Mouse (Mus musculus): ENCODE results near the gene Rbbp6. TPM values are rescaled to one million over a fixed set of nuclear protein-coding genes. Genes with fewer than 3 reads are reported as not detected.

The Rbbp6 gene
- polyA plus RNA-seq, 2 experiments = 34.4 to 66.1 TPM

DNA sequence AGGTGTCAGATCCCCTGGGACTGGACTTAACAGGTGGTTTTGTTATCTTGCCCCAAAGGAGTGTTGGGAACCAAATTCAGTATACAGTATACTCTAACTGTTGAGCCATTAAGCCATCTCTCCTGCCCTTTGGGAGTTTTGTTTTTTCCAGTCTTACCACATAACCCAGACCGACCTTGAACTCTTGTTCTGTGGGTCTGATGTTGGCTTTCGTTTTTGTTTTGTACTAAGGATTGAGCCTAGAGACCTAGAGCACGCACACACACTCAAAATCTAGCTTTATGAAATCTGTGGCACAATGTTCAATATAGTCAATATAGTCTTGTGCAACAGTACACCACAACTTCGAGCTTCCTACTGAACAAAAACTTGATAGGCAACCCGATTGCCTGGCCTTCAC is 39.0 kb downstream of the Rbbp6 start:
- Histone ChIP-seq H3K4me1 (ENCODE audit: control insufficient read depth, insufficient read depth, low read length) (no peaks in the 10 kb centered on the region), H3K4me3 (replicated peaks; ENCODE audit: low read length) (no peak overlapping the region), H3K9ac (ENCODE audit: low read depth, low read length, severe bottlenecking) (no peak overlapping the region), H3K4me2 (replicated peaks; ENCODE audit: low read depth, low read length, severe bottlenecking) (no peak overlapping the region), H3K27me3 (ENCODE audit: control insufficient read depth, insufficient read depth, low read length) (no peaks in the 10 kb centered on the region), H3K9me3 (ENCODE audit: control insufficient read depth, low read length) (no peaks in the 10 kb centered on the region), H3K36me3 (ENCODE audit: control insufficient read depth, insufficient read depth, low read length) (peaks cover 57% of the 10 kb centered on the region), H3K27ac (replicated peaks; ENCODE audit: low read depth, low read length) (no peak overlapping the region)
- TF ChIP-seq POLR2A (IDR thresholded peaks at IDR 0.05; ENCODE audit: borderline replicate concordance, extremely low read depth, insufficient read depth, insufficient read length) = no peak
- DNase-seq (ENCODE audit: low spot score) (no peak), ATAC-seq (ENCODE audit: low FRiP score, low read depth) (no peak)
- WGBS = 95% methylated on average over 5 of the region's 5 CpGs

DNA sequence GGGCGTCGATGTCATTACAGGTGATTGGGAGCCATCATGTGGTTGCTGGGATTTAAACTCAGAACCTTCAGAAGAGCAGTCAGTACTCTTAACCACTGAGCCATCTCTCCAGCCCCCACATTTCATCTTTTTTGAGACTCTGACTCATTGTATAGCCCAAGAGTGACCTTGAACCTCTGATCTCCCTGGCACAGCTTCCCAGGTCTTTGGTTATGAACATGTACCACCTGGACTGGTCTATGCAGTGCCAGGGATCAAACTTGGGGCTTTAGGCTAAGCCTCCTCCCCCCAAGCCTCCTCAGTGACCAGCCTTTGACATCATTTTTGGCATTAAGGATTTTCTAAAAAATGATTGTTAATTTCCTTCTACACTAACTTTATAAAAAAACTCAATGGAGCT is 40.8 kb downstream of the Rbbp6 start:
- H3K4me1 ChIP-seq (ENCODE audit: control insufficient read depth, insufficient read depth, low read length) = no peaks in the 10 kb centered on the region
- H3K4me2 ChIP-seq (replicated peaks; ENCODE audit: low read depth, low read length, severe bottlenecking) = no peak overlapping the region
- DNase-seq (ENCODE audit: low spot score) = no peak
- no peak overlapping the region for H3K9ac ChIP-seq (ENCODE audit: low read depth, low read length, severe bottlenecking)
- no peak overlapping the region for H3K4me3 ChIP-seq (replicated peaks; ENCODE audit: low read length)
- H3K9me3 ChIP-seq (ENCODE audit: control insufficient read depth, low read length) = no peaks in the 10 kb centered on the region
- no peak overlapping the region for H3K27ac ChIP-seq (replicated peaks; ENCODE audit: low read depth, low read length)
- no peak for ATAC-seq (ENCODE audit: low FRiP score, low read depth)
- H3K36me3 ChIP-seq (ENCODE audit: control insufficient read depth, insufficient read depth, low read length) = peaks cover 41% of the 10 kb centered on the region
- WGBS = 72% methylated on average over 2 of the region's 2 CpGs
- TF ChIP-seq POLR2A (IDR thresholded peaks at IDR 0.05; ENCODE audit: borderline replicate concordance, extremely low read depth, insufficient read depth, insufficient read length) = no peak
- H3K27me3 ChIP-seq (ENCODE audit: control insufficient read depth, insufficient read depth, low read length) = no peaks in the 10 kb centered on the region

DNA sequence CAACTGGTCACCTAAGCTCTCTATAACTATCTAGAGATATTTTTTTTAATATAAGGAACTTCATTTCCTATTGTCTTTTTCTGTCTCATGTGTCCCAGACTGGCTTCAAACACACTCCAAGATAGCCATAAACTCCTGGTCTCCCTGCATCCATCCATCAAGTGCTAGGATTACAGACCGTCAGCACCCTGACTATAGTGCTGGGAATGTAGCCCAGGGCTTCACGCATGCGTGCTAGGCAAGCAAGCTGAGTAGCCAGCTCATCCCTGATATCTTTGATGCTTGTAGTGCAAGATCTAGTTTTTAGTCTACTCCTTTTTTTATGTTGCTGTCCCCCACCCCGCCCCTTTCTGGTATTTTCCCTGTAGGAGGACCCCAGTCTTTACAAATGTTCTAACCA is 42.3 kb downstream of the Rbbp6 start:
- DNase-seq (ENCODE audit: low spot score) (no peak), ATAC-seq (ENCODE audit: low FRiP score, low read depth) (no peak)
- H3K9ac ChIP-seq (ENCODE audit: low read depth, low read length, severe bottlenecking) = no peak overlapping the region
- no peaks in the 10 kb centered on the region for H3K9me3 ChIP-seq (ENCODE audit: control insufficient read depth, low read length)
- WGBS = 77% methylated on average over 4 of the region's 4 CpGs
- H3K36me3 ChIP-seq (ENCODE audit: control insufficient read depth, insufficient read depth, low read length) = peaks cover 27% of the 10 kb centered on the region
- H3K27me3 ChIP-seq (ENCODE audit: control insufficient read depth, insufficient read depth, low read length) = no peaks in the 10 kb centered on the region
- TF ChIP-seq POLR2A (IDR thresholded peaks at IDR 0.05; ENCODE audit: borderline replicate concordance, extremely low read depth, insufficient read depth, insufficient read length) = no peak
- no peak overlapping the region for H3K27ac ChIP-seq (replicated peaks; ENCODE audit: low read depth, low read length)
- no peaks in the 10 kb centered on the region for H3K4me1 ChIP-seq (ENCODE audit: control insufficient read depth, insufficient read depth, low read length)
- H3K4me3 ChIP-seq (replicated peaks; ENCODE audit: low read length) = no peak overlapping the region
- H3K4me2 ChIP-seq (replicated peaks; ENCODE audit: low read depth, low read length, severe bottlenecking) = no peak overlapping the region

DNA sequence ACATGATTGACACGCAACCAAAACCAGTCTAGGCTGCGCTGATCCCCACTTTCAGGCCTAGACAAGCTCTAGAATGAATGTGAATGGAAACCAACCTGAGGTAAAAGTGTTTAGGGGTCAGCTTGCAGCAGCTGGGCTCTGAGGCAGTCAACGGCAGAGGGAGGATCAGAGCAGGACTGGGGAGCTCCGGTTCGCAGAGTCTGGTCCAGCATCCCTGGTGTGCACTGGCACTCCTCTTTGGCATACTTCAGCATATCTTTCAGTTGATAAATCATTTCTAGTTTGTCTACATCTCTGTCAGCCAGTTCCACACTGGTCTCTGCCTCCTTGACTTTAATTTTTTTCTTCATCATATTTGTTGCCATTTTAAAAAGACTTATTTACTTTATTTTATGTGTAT is 48.0 kb downstream of the Rbbp6 start:
- Histone ChIP-seq H3K27me3 (ENCODE audit: control insufficient read depth, insufficient read depth, low read length) (no peaks in the 10 kb centered on the region), H3K27ac (replicated peaks; ENCODE audit: low read depth, low read length) (no peak overlapping the region), H3K9me3 (ENCODE audit: control insufficient read depth, low read length) (no peaks in the 10 kb centered on the region), H3K36me3 (ENCODE audit: control insufficient read depth, insufficient read depth, low read length) (no peaks in the 10 kb centered on the region), H3K4me1 (ENCODE audit: control insufficient read depth, insufficient read depth, low read length) (no peaks in the 10 kb centered on the region), H3K4me2 (replicated peaks; ENCODE audit: low read depth, low read length, severe bottlenecking) (no peak overlapping the region), H3K9ac (ENCODE audit: low read depth, low read length, severe bottlenecking) (no peak overlapping the region), H3K4me3 (replicated peaks; ENCODE audit: low read length) (no peak overlapping the region)
- 70% methylated on average over 5 of the region's 5 CpGs for WGBS
- DNase-seq (ENCODE audit: low spot score) (no peak), ATAC-seq (ENCODE audit: low FRiP score, low read depth) (no peak)
- TF ChIP-seq POLR2A (IDR thresholded peaks at IDR 0.05; ENCODE audit: borderline replicate concordance, extremely low read depth, insufficient read depth, insufficient read length) = no peak

DNA sequence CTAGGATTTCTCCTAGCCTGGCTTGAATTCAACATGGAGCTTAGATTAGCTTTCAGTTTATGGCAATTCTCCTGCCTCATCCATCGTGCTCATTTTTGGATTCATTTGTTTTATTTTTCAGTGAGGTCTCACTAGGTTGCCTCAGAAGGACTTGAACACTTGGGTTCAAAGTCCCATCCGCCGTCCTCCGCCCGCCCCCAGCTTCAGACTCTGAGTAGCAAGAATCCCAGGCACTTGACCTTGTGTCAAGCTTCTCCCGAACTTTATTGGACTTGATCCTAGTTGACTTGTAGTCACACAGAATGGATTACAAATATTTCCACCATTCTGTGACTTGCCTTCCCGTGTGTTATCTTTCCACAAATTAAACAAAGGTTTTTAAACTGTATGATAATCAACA is 49.2 kb downstream of the Rbbp6 start:
- no peak overlapping the region for H3K9ac ChIP-seq (ENCODE audit: low read depth, low read length, severe bottlenecking)
- no peak overlapping the region for H3K27ac ChIP-seq (replicated peaks; ENCODE audit: low read depth, low read length)
- 80% methylated on average over 7 of the region's 7 CpGs for WGBS
- no peaks in the 10 kb centered on the region for H3K9me3 ChIP-seq (ENCODE audit: control insufficient read depth, low read length)
- DNase-seq (ENCODE audit: low spot score) (no peak), ATAC-seq (ENCODE audit: low FRiP score, low read depth) (no peak)
- no peak overlapping the region for H3K4me3 ChIP-seq (replicated peaks; ENCODE audit: low read length)
- no peak overlapping the region for H3K4me2 ChIP-seq (replicated peaks; ENCODE audit: low read depth, low read length, severe bottlenecking)
- H3K36me3 ChIP-seq (ENCODE audit: control insufficient read depth, insufficient read depth, low read length) = no peaks in the 10 kb centered on the region
- no peaks in the 10 kb centered on the region for H3K27me3 ChIP-seq (ENCODE audit: control insufficient read depth, insufficient read depth, low read length)
- no peak for TF ChIP-seq POLR2A (IDR thresholded peaks at IDR 0.05; ENCODE audit: borderline replicate concordance, extremely low read depth, insufficient read depth, insufficient read length)
- no peaks in the 10 kb centered on the region for H3K4me1 ChIP-seq (ENCODE audit: control insufficient read depth, insufficient read depth, low read length)

DNA sequence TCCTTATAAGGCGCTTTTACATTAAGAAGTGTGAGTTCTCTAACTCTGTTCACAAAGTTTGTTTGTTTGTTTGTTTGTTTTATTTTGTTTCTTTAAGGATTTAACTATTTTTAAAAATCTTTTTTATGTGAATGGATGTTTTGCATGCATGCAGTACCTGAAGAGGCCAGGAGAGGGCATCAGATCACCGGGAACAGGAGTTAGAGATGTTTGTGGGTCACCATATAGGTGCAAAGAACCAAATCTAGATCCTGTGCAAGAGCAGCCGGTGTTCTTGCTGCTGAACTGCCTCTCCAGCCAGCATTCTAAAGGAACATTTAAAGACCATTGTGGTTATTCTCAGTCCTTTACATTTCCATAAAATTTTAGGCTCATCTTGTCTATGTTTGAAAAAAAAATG is 52.1 kb downstream of the Rbbp6 start:
- Histone ChIP-seq H3K4me1 (ENCODE audit: control insufficient read depth, insufficient read depth, low read length) (no peaks in the 10 kb centered on the region), H3K27me3 (ENCODE audit: control insufficient read depth, insufficient read depth, low read length) (no peaks in the 10 kb centered on the region), H3K4me2 (replicated peaks; ENCODE audit: low read depth, low read length, severe bottlenecking) (no peak overlapping the region), H3K36me3 (ENCODE audit: control insufficient read depth, insufficient read depth, low read length) (no peaks in the 10 kb centered on the region), H3K9me3 (ENCODE audit: control insufficient read depth, low read length) (no peaks in the 10 kb centered on the region), H3K4me3 (replicated peaks; ENCODE audit: low read length) (no peak overlapping the region), H3K9ac (ENCODE audit: low read depth, low read length, severe bottlenecking) (no peak overlapping the region), H3K27ac (replicated peaks; ENCODE audit: low read depth, low read length) (no peak overlapping the region)
- no peak for TF ChIP-seq POLR2A (IDR thresholded peaks at IDR 0.05; ENCODE audit: borderline replicate concordance, extremely low read depth, insufficient read depth, insufficient read length)
- WGBS = 31% methylated on average over 3 of the region's 3 CpGs
- ATAC-seq (ENCODE audit: low FRiP score, low read depth) (no peak), DNase-seq (ENCODE audit: low spot score) (no peak)
